Mouse (Mus musculus): ENCODE measurements around the gene Gas7. TPM values are rescaled to one million over a fixed set of nuclear protein-coding genes. Genes with fewer than 3 reads are reported as not detected.

Gas7 gene
- polyA plus RNA-seq, 1 experiment from 2014 or later: 4.2 TPM

DNA sequence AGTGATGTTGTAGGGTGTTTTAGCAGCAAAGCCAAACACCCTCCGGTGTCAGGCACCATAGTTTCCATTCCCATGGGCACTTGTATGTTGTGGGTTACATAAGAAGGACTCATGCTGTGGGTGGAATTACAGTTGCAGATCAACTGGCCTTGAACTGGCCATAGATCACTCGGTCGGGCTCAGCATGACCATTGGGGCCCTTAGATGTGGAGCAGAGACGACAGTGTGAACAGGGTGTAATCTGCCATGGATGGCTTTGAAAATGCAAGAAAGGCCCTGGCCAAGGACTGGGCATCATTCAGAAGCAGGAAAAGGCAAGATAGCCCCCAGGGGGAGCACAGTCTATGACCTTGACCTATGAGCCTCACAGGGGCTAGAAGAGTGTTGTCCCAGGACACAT lies 112.8 kb downstream of the Gas7 start:
- H3K4me3 ChIP-seq: no peak overlapping the region

GRCm38 (mm10) chr11:67568815-67569214 lies 113.6 kb downstream of the Gas7 start:
- Histone ChIP-seq H3K36me3 (no peaks in the 10 kb centered on the region), H3K27me3 (ENCODE audit: insufficient read depth, poor library complexity, severe bottlenecking) (no peaks in the 10 kb centered on the region), H3K4me3 (no peak overlapping the region), H3K9me3 (no peaks in the 10 kb centered on the region), H3K27ac (0 out of 2 replicates have a peak overlapping the region, but pooled peaks have one; percentile 24), H3K4me1 (replicated peaks) (peaks cover 42% of the 10 kb centered on the region)
- no peak for DNase-seq (ENCODE audit: low spot score)
- 78% methylated on average over 5 of the region's 5 CpGs for WGBS

More for the DNA sequence above, 112.8 kb downstream of the Gas7 start:
- Histone ChIP-seq H3K27me3 (ENCODE audit: insufficient read depth, poor library complexity, severe bottlenecking) (no peaks in the 10 kb centered on the region), H3K4me1 (replicated peaks) (peaks cover 45% of the 10 kb centered on the region), H3K27ac (no peak overlapping the region), H3K36me3 (no peaks in the 10 kb centered on the region), H3K9me3 (no peaks in the 10 kb centered on the region)
- WGBS: 94% methylated on average over 4 of the region's 4 CpGs
- DNase-seq (ENCODE audit: low spot score): no peak

DNA sequence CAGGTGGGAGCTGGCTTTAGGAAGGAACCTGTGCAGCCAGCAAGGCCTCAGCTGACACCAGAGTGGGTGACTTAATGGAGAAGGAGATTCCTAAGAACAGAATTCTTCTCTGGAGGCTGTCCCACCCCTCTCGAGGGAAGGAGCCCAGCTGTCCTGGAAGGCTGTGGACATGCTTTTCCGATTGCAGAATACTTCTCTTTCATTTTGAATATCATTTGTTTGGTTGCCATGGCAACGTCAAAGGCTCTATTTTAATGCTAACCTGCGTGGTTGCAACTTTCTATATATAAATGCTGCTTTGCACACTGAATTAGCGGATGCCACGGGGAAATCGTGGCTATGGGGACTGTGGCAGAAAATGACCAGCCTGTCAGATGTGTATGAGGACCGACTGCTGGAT lies 115.7 kb downstream of the Gas7 start:
- Histone ChIP-seq H3K36me3 (no peaks in the 10 kb centered on the region), H3K27ac (peak overlapping the region; percentile 56; the same call in 1 of the 2 replicates), H3K4me3 (no peak overlapping the region), H3K9me3 (no peaks in the 10 kb centered on the region), H3K4me1 (replicated peaks) (peaks cover 33% of the 10 kb centered on the region), H3K27me3 (ENCODE audit: insufficient read depth, poor library complexity, severe bottlenecking) (no peaks in the 10 kb centered on the region)
- no peak for DNase-seq (ENCODE audit: low spot score)
- WGBS: 49% methylated on average over 8 of the region's 8 CpGs

GRCm38 (mm10) chr11:67574344-67574743 lies 119.1 kb downstream of the Gas7 start:
- no peak overlapping the region for H3K27ac ChIP-seq
- peaks cover 36% of the 10 kb centered on the region for H3K4me1 ChIP-seq (replicated peaks)
- 82% methylated on average over 5 of the region's 5 CpGs for WGBS
- no peak overlapping the region for H3K4me3 ChIP-seq
- no peak for DNase-seq (ENCODE audit: low spot score)
- no peaks in the 10 kb centered on the region for H3K27me3 ChIP-seq (ENCODE audit: insufficient read depth, poor library complexity, severe bottlenecking)
- H3K9me3 ChIP-seq: no peaks in the 10 kb centered on the region
- H3K36me3 ChIP-seq: no peaks in the 10 kb centered on the region

- Histone ChIP-seq H3K27ac (no peak overlapping the region), H3K36me3 (no peaks in the 10 kb centered on the region), H3K4me3 (no peak overlapping the region), H3K9me3 (no peaks in the 10 kb centered on the region), H3K4me1 (replicated peaks) (peaks cover 32% of the 10 kb centered on the region), H3K27me3 (ENCODE audit: insufficient read depth, poor library complexity, severe bottlenecking) (no peaks in the 10 kb centered on the region)
- whole genome bisulfite sequencing: 74% methylated on average over 5 of the region's 5 CpGs
- no peak for DNase-seq (ENCODE audit: low spot score)
These were observed 122.2 kb downstream of the Gas7 start for GRCm38 (mm10) chr11:67577472-67577871.

DNA sequence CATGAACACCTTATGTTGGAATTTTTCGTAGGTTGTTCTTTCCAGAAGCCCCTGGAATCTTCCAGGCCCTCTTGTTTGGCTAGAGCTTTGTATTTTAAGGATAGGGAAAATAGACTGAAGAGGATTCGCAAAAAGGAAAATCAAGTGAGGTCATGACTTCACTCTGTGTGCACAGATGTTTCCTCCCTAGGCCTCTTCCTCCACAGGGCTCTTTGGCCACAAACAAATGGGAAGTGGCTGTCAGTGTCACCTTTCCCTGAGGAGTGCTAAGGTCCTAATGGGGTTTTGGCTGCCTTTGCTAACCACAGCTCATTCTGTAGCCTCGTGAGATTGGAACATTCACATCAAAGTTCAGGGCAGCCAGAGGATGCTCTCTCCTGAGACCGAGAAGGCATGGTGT lies 122.8 kb downstream of the Gas7 start:
- H3K4me1 ChIP-seq (replicated peaks): peaks cover 32% of the 10 kb centered on the region
- DNase-seq (ENCODE audit: low spot score): no peak
- no peaks in the 10 kb centered on the region for H3K36me3 ChIP-seq
- H3K9me3 ChIP-seq: no peaks in the 10 kb centered on the region
- 0 out of 2 replicates have a peak overlapping the region, but pooled peaks have one; percentile 8 for H3K27ac ChIP-seq
- no peaks in the 10 kb centered on the region for H3K27me3 ChIP-seq (ENCODE audit: insufficient read depth, poor library complexity, severe bottlenecking)
- WGBS: 76% methylated on average over 4 of the region's 4 CpGs
- H3K4me3 ChIP-seq: no peak overlapping the region

DNA sequence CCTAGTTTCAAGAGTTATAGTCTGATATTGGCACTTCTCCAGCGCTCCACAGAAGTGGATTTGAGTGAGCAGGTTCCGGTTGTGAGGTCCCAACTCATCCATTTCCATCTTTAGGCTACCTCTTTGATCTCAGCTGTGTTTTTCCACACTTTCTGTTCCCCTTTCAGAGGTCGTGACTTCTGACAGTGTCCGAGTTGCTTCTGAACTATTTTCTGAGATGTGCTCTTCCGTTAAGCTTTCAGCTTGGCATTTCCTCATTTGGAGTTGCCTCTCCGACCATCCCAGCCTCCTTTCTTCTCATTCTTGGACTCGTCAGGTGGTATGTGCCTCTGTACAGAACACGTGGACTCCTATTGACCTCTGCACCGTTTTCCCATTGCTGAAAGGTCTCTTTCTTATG lies 123.9 kb downstream of the Gas7 start:
- H3K27me3 ChIP-seq (ENCODE audit: insufficient read depth, poor library complexity, severe bottlenecking): no peaks in the 10 kb centered on the region
- WGBS: 69% methylated on average over 9 of the region's 9 CpGs
- peaks cover 32% of the 10 kb centered on the region for H3K4me1 ChIP-seq (replicated peaks)
- no peaks in the 10 kb centered on the region for H3K9me3 ChIP-seq
- no peaks in the 10 kb centered on the region for H3K36me3 ChIP-seq
- DNase-seq (ENCODE audit: low spot score): no peak
- no peak overlapping the region for H3K27ac ChIP-seq
- no peak overlapping the region for H3K4me3 ChIP-seq

DNA sequence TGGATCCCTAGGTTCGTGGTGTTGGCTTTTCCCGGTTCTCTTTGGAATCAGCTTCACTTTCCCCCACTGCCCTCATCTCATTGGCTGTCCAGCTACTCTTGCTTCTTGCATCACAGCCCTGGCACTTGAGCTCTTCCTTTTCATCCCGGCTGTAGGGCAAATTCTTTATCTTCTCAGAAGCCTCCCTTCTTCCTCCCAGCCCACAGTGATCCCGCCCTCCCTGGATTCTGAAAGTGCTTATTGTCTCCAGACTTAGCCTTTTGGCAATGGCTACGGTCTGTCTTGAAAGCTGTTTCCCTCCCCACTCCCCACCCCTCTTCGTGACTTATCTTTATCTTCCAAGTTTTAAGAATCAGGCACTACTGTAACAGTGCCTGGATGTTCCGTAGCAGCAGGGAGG lies 126.3 kb downstream of the Gas7 start:
- H3K4me3 ChIP-seq: no peak overlapping the region
- no peaks in the 10 kb centered on the region for H3K9me3 ChIP-seq
- H3K27me3 ChIP-seq (ENCODE audit: insufficient read depth, poor library complexity, severe bottlenecking): no peaks in the 10 kb centered on the region
- H3K36me3 ChIP-seq: no peaks in the 10 kb centered on the region
- 56% methylated on average over 7 of the region's 7 CpGs for WGBS
- DNase-seq (ENCODE audit: low spot score): no peak
- H3K27ac ChIP-seq: no peak overlapping the region
- peaks cover 35% of the 10 kb centered on the region for H3K4me1 ChIP-seq (replicated peaks)

GRCm38 (mm10) chr11:67582570-67582969 lies 127.3 kb downstream of the Gas7 start:
- WGBS: 92% methylated on average over 4 of the region's 4 CpGs
- no peaks in the 10 kb centered on the region for H3K36me3 ChIP-seq
- no peak for DNase-seq (ENCODE audit: low spot score)
- H3K4me1 ChIP-seq (replicated peaks): peaks cover 34% of the 10 kb centered on the region
- H3K27me3 ChIP-seq (ENCODE audit: insufficient read depth, poor library complexity, severe bottlenecking): no peaks in the 10 kb centered on the region
- H3K4me3 ChIP-seq: no peak overlapping the region
- no peak overlapping the region for H3K27ac ChIP-seq
- H3K9me3 ChIP-seq: no peaks in the 10 kb centered on the region

- H3K4me3 ChIP-seq: no peak overlapping the region
- 89% methylated on average over 6 of the region's 6 CpGs for WGBS
- H3K9me3 ChIP-seq: no peaks in the 10 kb centered on the region
These were observed 129.8 kb downstream of the Gas7 start for GRCm38 (mm10) chr11:67585016-67585415.

DNA sequence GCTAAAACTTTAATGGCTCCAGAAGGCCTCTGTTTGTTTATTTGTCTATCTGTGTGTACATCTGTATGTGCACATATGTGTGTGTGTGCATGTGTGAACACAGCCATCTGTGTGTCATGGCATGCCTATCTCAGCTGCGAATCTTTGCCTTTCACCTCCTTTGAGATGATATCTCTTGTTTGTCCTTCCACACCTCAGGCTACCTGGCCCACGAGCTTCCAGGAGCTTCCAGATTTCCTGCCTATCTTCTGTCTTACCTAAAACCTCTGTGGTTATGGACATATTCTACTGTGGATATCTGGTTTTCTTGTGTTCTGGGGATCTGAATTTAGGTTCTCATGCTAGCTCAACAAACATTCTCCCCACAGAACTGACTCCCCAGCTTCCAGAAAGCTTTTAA lies 130.4 kb downstream of the Gas7 start:
- Histone ChIP-seq H3K36me3 (no peaks in the 10 kb centered on the region), H3K4me3 (no peak overlapping the region), H3K27ac (peak overlapping the region; percentile 74), H3K27me3 (ENCODE audit: insufficient read depth, poor library complexity, severe bottlenecking) (no peaks in the 10 kb centered on the region), H3K4me1 (replicated peaks) (peaks cover 26% of the 10 kb centered on the region), H3K9me3 (no peaks in the 10 kb centered on the region)
- DNase-seq (ENCODE audit: low spot score): no peak
- 91% methylated on average over 2 of the region's 2 CpGs for WGBS

More at GRCm38 (mm10) chr11:67585016-67585415, 129.8 kb downstream of the Gas7 start:
- Histone ChIP-seq H3K4me1 (replicated peaks) (peaks cover 30% of the 10 kb centered on the region), H3K27ac (no peak overlapping the region), H3K36me3 (no peaks in the 10 kb centered on the region), H3K27me3 (ENCODE audit: insufficient read depth, poor library complexity, severe bottlenecking) (no peaks in the 10 kb centered on the region)
- DNase-seq (ENCODE audit: low spot score): no peak

DNA sequence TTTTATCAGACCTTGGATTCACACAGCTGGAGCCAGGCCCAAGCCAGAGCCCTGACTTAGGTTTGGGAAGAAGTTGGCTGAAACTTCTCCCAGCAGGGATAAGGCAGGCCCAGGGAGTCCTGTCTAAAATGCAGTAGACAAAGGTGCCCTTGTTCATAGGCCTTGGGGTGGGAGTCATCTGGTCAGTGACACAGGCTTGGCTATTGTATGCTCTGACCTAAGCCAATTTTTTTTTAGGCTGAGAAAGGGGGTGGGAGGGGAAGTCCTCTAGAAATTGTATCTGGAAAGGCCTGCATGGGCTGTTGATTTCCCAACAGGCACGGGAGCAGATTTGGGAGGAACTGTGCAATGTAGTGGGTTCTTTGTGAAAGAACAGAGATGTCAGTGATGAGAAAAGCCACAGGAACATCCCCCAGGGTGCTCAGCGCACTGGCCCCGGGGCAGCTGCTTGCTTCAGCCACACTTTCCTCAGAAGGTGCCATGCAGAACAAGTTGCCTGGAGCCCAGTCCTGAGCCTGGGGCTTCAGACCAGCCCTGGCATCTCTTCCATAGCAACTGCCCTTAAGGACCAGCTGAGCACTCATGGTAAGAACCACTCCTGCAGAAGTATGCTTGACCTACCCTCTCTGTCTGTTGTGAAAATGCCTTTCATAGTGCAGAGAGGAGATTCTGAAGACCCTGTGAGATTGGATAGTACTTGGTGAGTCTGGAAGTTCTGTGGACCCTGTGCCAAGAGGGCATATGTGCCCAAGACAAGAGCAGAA lies 131.2 kb downstream of the Gas7 start:
- Histone ChIP-seq H3K4me3 (no peak overlapping the region), H3K36me3 (no peaks in the 10 kb centered on the region), H3K4me1 (replicated peaks) (peaks cover 18% of the 10 kb centered on the region), H3K9me3 (no peaks in the 10 kb centered on the region), H3K27me3 (ENCODE audit: insufficient read depth, poor library complexity, severe bottlenecking) (no peaks in the 10 kb centered on the region), H3K27ac (peak overlapping the region; percentile 74)
- 59% methylated on average over 3 of the region's 3 CpGs for WGBS
- no peak for DNase-seq (ENCODE audit: low spot score)

DNA sequence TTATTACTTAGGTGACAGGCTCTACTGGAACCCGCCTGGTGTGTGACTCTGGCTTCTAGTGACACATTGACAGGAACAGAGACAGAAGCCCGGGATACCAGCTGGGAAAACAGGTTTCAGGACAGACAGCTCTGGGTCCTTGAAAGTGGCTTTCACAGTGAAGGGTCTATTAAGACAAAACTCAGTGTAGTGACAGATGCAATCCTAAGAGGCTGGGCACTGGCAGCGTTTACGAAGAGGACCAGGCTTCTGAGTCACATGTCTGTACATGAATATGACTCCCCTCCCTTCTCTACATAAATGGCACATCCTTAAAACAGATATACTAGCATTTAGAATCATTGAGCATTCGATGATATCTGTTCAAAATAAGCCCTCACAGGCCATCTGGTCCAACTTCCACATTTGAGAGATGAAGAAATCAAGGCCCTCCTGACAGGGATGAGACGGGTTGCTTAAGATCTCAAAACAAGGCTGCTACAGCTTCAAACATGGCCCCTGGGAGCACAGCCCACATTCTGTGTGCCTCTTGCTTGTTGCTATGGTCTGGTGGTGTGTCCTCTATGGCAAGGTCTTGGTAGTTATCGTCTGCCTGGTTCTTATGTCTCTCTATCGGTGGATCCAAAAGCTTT lies 133.1 kb downstream of the Gas7 start:
- H3K27me3 ChIP-seq (ENCODE audit: insufficient read depth, poor library complexity, severe bottlenecking): no peaks in the 10 kb centered on the region
- no peak overlapping the region for H3K4me3 ChIP-seq
- DNase-seq (ENCODE audit: low spot score): no peak
- H3K36me3 ChIP-seq: no peaks in the 10 kb centered on the region
- WGBS: 88% methylated on average over 8 of the region's 8 CpGs
- no peaks in the 10 kb centered on the region for H3K9me3 ChIP-seq
- peaks cover 19% of the 10 kb centered on the region for H3K4me1 ChIP-seq (replicated peaks)
- no peak overlapping the region for H3K27ac ChIP-seq

Data from hindbrain, embryonic 10.5 days (tissue).